Mouse (Mus musculus): ENCODE measurements at regions not wholly inside any gene's neighbourhood (a gene's known extent, or its start where the extent isn't known, plus 50 kb on each side); places are given as distances from the start of the nearest gene placed in this dataset.

DNA sequence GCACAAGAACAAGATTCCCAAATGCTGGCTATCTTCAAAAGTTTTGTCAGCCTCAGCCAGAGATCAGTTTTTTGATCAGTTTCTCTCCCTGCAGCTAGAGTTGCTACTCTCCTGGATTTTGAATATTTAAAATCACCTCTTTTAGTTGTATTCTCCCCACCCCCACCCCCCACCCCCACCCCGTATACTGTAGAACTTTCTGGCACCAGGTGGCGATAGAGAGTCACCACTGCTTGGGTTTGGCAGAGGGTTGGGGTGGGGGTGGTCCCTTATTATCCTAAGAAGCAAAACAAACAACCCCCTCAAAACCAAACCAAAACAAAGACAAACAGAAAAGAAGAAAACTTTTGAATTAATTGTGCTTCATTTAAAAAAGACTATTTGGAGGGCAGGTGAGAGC, 122.0 kb downstream of the Dkk1 start:
- no peak for DNase-seq (ENCODE audit: inconsistent ontology term)

DNA sequence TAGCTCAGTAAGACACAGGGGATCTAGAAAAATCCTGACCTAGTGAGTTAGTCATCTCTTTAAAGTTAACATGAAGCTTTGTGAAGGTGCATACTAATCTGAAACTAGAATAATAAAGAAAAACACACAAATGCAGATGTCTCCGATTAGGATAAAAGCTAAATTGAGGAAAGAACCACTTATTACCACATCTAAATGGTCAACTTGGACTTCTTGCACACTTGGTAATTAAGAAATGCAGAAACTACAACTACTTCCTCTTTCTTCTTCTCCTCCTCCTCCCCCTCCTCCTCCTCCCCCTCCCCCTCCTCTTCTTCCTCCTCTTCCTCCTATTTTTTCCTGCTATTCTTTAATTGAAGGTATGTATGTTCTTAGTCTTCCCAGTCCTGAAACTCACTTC, 116.3 kb downstream of the Dkk1 start:
- DNase-seq (ENCODE audit: inconsistent ontology term) = no peak

DNA sequence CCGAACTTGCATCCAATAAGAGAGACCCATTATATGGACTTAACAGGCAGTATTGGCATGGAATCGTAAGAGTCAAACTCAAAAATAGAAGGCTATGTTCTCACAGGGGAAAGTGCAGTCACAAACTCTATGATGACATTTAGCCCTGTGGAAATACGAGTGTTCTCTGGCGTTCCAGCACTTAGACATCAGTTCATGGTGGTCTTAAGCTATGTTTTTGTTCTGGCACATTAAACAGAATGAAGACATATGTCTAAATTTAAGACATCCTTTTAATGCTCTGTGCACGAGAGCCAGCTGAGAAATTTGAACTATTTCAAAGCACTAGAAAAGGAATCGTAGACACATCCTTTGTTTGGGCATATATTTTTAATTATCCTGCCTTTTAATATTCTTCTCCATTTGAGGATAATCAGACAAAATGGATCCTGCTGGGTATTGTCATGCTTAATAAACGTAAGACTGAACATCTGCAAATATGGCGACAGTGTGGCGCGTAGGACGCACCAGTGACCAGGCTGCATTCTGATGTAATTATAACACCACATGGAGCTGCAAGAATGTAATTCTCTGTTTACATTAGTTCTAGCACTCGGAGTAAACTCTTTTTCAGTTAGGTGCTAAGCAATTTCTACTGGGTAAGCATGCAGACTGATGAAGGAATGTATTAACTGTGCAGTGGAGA, 114.3 kb downstream of the Dkk1 start:
- no peak for DNase-seq (ENCODE audit: inconsistent ontology term)

DNA sequence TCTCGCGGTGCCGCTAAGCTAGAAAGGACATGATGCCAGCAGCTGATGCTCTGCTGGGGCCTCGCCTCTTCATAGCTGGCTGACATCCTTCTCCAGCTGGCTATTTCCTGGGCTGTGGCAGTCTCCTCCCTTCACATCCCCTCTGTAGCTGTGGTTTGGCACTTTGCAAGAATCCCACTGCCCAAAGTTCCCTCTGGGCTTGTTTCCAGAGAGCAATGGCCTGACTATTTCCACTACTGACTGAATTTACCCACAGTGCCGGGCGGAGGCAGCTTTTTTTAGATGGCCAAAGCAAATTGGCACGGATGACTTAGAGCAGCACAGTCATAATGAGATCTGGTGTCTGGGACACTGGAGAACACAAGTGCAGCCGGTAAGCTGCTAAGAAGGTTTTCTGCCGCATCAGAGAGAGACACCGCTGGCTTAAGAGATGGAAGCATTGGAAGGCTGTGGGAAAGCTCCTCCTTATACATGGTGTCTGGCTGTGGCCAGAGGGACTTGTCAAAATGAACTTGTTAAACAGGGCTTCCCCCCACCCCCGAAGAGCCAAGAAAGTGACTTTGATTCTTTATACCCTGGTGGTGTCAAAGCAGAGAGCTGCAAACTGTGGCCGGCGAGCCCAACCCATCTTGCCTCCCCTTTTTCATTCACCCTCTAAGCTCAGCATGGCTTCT, 98.5 kb downstream of the Dkk1 start:
- peak; percentile 85 for DNase-seq (ENCODE audit: inconsistent ontology term)

DNA sequence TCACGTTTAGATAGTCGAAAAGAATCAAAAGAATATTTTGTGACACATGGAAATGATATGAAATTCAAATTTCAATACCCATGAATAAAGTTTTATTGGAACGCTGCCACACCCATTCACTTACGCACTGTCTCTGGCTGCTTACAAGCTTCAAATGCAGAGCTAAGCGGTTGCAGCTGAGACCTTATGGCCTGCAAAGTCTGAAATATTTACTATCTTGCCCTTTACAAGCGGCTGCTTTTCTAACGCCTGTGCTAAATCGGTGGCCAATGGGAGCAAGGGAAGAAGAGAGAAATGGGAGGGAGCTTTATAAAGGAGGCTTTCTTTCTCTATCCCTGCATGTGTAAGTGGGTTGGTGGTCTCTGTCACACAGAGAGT, 97.9 kb downstream of the Dkk1 start:
- no peak for DNase-seq (ENCODE audit: inconsistent ontology term)

DNA sequence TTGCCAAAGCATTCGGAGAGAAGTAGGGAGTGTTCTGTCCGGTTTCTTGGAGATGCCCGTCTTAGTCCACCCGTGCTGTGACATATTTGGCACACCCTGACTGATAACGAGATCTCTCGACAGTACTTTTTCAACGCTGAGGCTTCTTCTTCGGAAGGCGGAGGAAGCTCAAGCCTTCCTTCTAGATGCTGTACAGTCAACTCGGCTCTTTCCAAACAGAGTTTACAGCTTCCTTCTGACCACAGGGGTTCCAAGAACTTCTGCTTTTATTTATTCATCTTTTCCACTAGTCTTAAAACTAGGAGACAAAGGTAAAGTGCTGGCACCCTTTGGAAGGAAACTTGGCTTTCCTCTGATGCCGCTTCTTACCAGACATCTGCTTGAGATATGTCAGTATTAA, 96.8 kb downstream of the Dkk1 start:
- DNase-seq (ENCODE audit: inconsistent ontology term) = no peak

DNA sequence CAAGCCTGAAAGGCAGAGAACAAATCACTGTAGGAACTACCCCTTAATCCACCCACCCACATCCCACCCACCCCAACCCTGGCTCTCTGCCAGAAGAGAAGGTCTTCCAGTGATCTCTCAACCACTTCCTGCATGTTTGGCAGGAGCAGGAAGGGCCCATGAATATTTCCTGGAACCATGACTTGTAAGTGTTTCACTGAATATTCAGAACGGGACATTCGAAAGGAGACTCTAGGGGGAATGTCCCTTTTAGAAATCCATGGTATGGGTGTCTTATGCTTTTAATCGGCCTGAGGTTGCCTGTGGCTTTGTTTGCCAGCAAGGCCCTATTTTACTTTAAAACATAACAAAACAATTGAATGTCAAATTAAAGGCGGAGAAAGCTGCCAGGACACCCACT, 66.0 kb downstream of the Dkk1 start:
- DNase-seq (ENCODE audit: inconsistent ontology term) = peak; percentile 5

DNA sequence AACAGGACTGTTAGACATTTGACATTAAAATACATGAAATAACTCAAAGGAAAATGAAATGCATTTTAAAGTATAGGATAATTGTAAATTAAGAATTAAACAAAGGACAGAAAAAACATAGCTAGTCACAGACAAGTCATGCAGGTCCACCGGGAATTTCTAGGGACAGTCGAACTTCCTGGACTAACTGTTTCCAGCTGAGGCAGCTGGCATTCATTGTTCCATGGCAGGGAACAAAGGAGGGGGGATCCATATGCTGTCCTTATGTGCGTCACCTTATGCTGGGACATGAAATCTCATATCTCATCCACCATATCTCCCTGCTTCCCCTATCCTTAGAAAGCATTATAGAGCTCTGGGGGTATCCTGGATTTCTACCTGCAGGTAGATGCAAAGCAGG, 59.7 kb downstream of the Dkk1 start:
- no peak for DNase-seq (ENCODE audit: inconsistent ontology term)

DNA sequence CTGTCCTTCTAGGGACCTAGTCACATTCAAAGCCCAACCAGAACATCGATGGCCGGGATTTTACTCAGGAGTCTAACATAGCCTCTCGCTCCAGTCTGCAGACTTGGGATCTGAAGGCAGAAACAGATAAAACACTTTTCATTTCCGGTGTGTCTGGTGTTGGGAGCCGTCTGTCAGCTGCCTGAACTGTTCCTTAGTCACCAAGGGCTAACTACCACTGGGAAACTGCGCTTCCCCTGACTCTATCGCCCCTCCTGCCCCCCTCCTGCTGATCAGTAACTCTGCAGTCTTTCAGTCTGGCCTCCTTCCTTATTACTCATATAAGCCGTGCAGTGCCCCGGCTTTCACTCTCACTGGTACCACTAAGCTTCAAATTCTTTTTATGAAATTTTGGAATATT, 58.5 kb downstream of the Dkk1 start:
- peak; percentile 16 for DNase-seq (ENCODE audit: inconsistent ontology term)
